8 mouse cellular contexts compared by ENCODE assay signal in the genomic region with DNA sequence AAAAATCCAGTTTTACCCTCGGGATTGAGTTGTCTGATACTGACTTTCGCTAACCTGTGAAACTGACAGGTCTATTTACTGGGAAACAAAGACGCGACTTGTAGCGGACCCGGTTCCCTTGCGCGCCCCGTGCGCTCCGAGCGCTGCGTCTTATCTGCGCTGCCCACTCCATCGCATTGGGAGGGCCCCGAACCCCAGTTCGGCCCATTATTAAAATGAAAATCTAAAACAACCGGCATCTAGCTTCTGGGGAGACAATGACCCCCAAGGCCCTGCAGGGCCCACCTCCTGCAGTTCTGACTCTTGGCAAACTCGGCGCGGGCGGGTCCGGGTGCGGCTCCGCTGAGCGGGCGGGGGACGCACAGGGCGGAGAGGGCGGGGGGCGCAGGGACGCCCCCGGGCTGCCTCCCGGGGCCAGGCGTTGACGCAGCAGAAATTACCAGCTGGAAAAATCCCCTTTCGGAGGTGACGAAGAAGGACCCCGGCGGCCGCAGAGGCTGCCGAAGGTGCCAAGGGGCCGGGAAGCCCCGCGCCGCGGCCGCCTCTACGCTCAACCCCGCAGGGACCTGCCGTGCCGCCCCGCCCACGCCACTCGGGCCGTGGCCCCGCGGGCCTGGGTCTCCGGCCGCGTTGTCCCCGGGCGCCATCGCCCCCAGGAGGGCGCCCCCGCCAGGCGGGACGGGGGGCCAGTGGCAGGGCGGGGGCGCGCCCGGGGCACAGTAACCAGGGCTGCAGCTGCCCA. TPM values are rescaled to one million over a fixed set of nuclear protein-coding genes. Genes with fewer than 3 reads are reported as not detected.
DNase-seq lines count a peak whose midpoint lies in the region; ATAC-seq and TF ChIP-seq lines count a peak whose summit lies in the region.

No protein-coding gene starts in this region.

- H3K27ac ChIP-seq in cerebellum, adult 2 months (ENCODE audit: insufficient read depth, low read length): peak overlapping the region; percentile 62
- 0 out of 2 replicates have a peak overlapping the region, but pooled peaks have one; percentile 20 for H3K27ac ChIP-seq in forebrain, embryonic 16.5 days (ENCODE audit: low read length)
- peak overlapping the region; percentile 77 for H3K27ac ChIP-seq in hindbrain, postnatal 0 days
- peak overlapping the region; percentile 65 for H3K27ac ChIP-seq in liver, embryonic 14.5 days
- H3K27ac ChIP-seq in neural tube, embryonic 13.5 days (replicated peaks): peak overlapping the region; percentile 79

- TF ChIP-seq CTCF in cerebellum, adult 2 months (IDR thresholded peaks at IDR 0.05; ENCODE audit: borderline replicate concordance, insufficient read depth, low read depth, low read length): no peak
- no peak for TF ChIP-seq CTCF in hindbrain, postnatal 0 days (IDR thresholded peaks at IDR 0.05; ENCODE audit: low read depth)
- TF ChIP-seq CTCF in liver, embryonic 14.5 days (IDR thresholded peaks at IDR 0.05; ENCODE audit: low read depth): no peak

- no peak for TF ChIP-seq POLR2A in cerebellum, adult 2 months (IDR thresholded peaks at IDR 0.05; ENCODE audit: borderline replicate concordance, insufficient read depth, low read length)

- no peaks in the 10 kb centered on the region for H3K9me3 ChIP-seq in forebrain, embryonic 16.5 days (ENCODE audit: control insufficient read depth, low read length)
- no peaks in the 10 kb centered on the region for H3K9me3 ChIP-seq in hindbrain, postnatal 0 days (ENCODE audit: low read length)
- H3K9me3 ChIP-seq in liver, embryonic 14.5 days (ENCODE audit: control insufficient read depth, low read length): no peaks in the 10 kb centered on the region
- H3K9me3 ChIP-seq in neural tube, embryonic 13.5 days: no peaks in the 10 kb centered on the region

- no peaks in the 10 kb centered on the region for H3K27me3 ChIP-seq in cerebellum, adult 2 months (ENCODE audit: control insufficient read depth, insufficient read depth, low read length)
- peaks cover 23% of the 10 kb centered on the region for H3K27me3 ChIP-seq in forebrain, embryonic 16.5 days (replicated peaks; ENCODE audit: control insufficient read depth, insufficient read depth, low read length)
- H3K27me3 ChIP-seq in hindbrain, postnatal 0 days (ENCODE audit: insufficient read depth, low read length): no peaks in the 10 kb centered on the region
- peaks cover 6% of the 10 kb centered on the region; the same call in 1 of the 2 replicates for H3K27me3 ChIP-seq in liver, embryonic 14.5 days (ENCODE audit: control insufficient read depth, insufficient read depth, low read length)
- peaks cover 20% of the 10 kb centered on the region for H3K27me3 ChIP-seq in neural tube, embryonic 13.5 days

- peak; percentile 14 to 23 for DNase-seq in right cerebral cortex, adult 2 months (ENCODE audit: low spot score in 2 of 2)
- no peak for DNase-seq in right cerebral cortex, postnatal 36 days (ENCODE audit: low spot score in 2 of 2)
- peak; percentile 64 to 70 for DNase-seq in cerebellum, adult 2 months
- peak; percentile 41 for DNase-seq in hindbrain, postnatal 0 days (ENCODE audit: low spot score)
- DNase-seq in liver, embryonic 14.5 days (ENCODE audit: low read depth in 3 of 3, low spot score in 3 of 3): no peak
- peak; percentile 41 for DNase-seq in yolk sac, embryonic 10.5 days (ENCODE audit: low spot score)

- WGBS in cerebellum, adult 2 months: 2% methylated on average over 66 of the region's 72 CpGs
- under 1% methylated on average over 66 of the region's 72 CpGs for WGBS in forebrain, embryonic 16.5 days
- WGBS in hindbrain, postnatal 0 days: 1% methylated on average over 54 of the region's 72 CpGs
- WGBS in liver, embryonic 14.5 days (ENCODE audit: insufficient replicate concordance): under 1% methylated on average over 65 of the region's 72 CpGs
- under 1% methylated on average over 64 of the region's 72 CpGs for WGBS in neural tube, embryonic 13.5 days

- peak overlapping the region; percentile 81 for H3K4me2 ChIP-seq in forebrain, embryonic 16.5 days (ENCODE audit: low read length)
- peak overlapping the region; percentile 97 for H3K4me2 ChIP-seq in hindbrain, postnatal 0 days (ENCODE audit: low read depth, low read length)
- peak overlapping the region; percentile 96 for H3K4me2 ChIP-seq in liver, embryonic 14.5 days (ENCODE audit: low read depth)
- peak overlapping the region; percentile 91 for H3K4me2 ChIP-seq in neural tube, embryonic 13.5 days

- peaks cover 39% of the 10 kb centered on the region for H3K4me1 ChIP-seq in cerebellum, adult 2 months (ENCODE audit: control insufficient read depth, insufficient read depth, low read length)
- H3K4me1 ChIP-seq in forebrain, embryonic 16.5 days (replicated peaks; ENCODE audit: control insufficient read depth, insufficient read depth, low read length): peaks cover 19% of the 10 kb centered on the region
- 0 out of 2 replicates have a peak, but pooled peaks cover 13% of the 10 kb centered on the region for H3K4me1 ChIP-seq in hindbrain, postnatal 0 days (ENCODE audit: insufficient read depth, low read length)
- H3K4me1 ChIP-seq in liver, embryonic 14.5 days (replicated peaks; ENCODE audit: control insufficient read depth in 2 of 2, insufficient read depth in 2 of 2, low read length in 1 of 2): peaks cover 41 to 47% of the 10 kb centered on the region in 2 experiments
- peaks cover 43% of the 10 kb centered on the region for H3K4me1 ChIP-seq in neural tube, embryonic 13.5 days (replicated peaks)

- TF ChIP-seq EP300 in liver, embryonic 14.5 days (IDR thresholded peaks at IDR 0.05; ENCODE audit: low read depth): no peak

- H3K36me3 ChIP-seq in forebrain, embryonic 16.5 days (ENCODE audit: control insufficient read depth, insufficient read depth): no peaks in the 10 kb centered on the region
- no peaks in the 10 kb centered on the region for H3K36me3 ChIP-seq in hindbrain, postnatal 0 days (ENCODE audit: insufficient read depth, low read length)
- H3K36me3 ChIP-seq in liver, embryonic 14.5 days (replicated peaks; ENCODE audit: control insufficient read depth, insufficient read depth, low read depth): no peaks in the 10 kb centered on the region
- H3K36me3 ChIP-seq in neural tube, embryonic 13.5 days: no peaks in the 10 kb centered on the region

- peak overlapping the region; percentile 66 for H3K4me3 ChIP-seq in cerebellum, adult 2 months (replicated peaks; ENCODE audit: insufficient read depth, low read depth, low read length)
- peak overlapping the region; percentile 75 for H3K4me3 ChIP-seq in forebrain, embryonic 16.5 days (replicated peaks; ENCODE audit: low read length)
- H3K4me3 ChIP-seq in hindbrain, postnatal 0 days (ENCODE audit: low read length): peak overlapping the region; percentile 95
- peak overlapping the region; percentile 65 to 97 for H3K4me3 ChIP-seq in liver, embryonic 14.5 days (ENCODE audit: insufficient read depth in 1 of 2, low read depth in 2 of 2, low read length in 2 of 2)
- peak overlapping the region; percentile 97 for H3K4me3 ChIP-seq in neural tube, embryonic 13.5 days

- H3K9ac ChIP-seq in forebrain, embryonic 16.5 days (replicated peaks; ENCODE audit: low read depth, low read length): peak overlapping the region; percentile 75
- peak overlapping the region; percentile 91 for H3K9ac ChIP-seq in hindbrain, postnatal 0 days (replicated peaks; ENCODE audit: low read length)
- peak overlapping the region; percentile 86 for H3K9ac ChIP-seq in liver, embryonic 14.5 days (replicated peaks)
- peak overlapping the region; percentile 94 for H3K9ac ChIP-seq in neural tube, embryonic 13.5 days

- peak; percentile 15 for ATAC-seq in forebrain, embryonic 16.5 days
- no peak for ATAC-seq in hindbrain, postnatal 0 days
- ATAC-seq in liver, embryonic 14.5 days (ENCODE audit: insufficient read depth): no peak; the same call in 1 of the 2 replicates
- peak; percentile 13 for ATAC-seq in neural tube, embryonic 13.5 days (ENCODE audit: low read depth)

RNA-seq across cellular contexts. Expression of gene Zbtb46, which starts 0.6 kb away (rescaled TPM):
- 31.9 and 34.6 TPM in 2 replicates for polyA plus RNA-seq in cerebellum, adult 2 months (2012; rRNA removed)
- 9.5 and 11.9 TPM in 2 replicates for polyA plus RNA-seq in forebrain, embryonic 16.5 days (2015; fragmentation: Nextera tagmentation; extraction: Ambion mirVana)
- total RNA-seq in hindbrain, postnatal 0 days (2014; rRNA removed): 29.0 and 33.0 TPM in 2 replicates
- polyA plus RNA-seq in hindbrain, postnatal 0 days (2015; fragmentation: Nextera tagmentation; extraction: Ambion mirVana): 17.0 and 19.2 TPM in 2 replicates
- 4.4 and 5.3 TPM in 2 replicates for polyA plus RNA-seq in liver, embryonic 14.5 days (2012; rRNA removed)
- 6.5 and 6.8 TPM in 2 replicates for polyA plus RNA-seq in liver, embryonic 14.5 days (2014; fragmentation: Nextera tagmentation; extraction: Ambion mirVana)
- polyA plus RNA-seq in neural tube, embryonic 13.5 days (2015; fragmentation: Nextera tagmentation; extraction: Ambion mirVana): 21.1 and 22.0 TPM in 2 replicates

RNA-seq across cellular contexts. Expression of gene Abhd16b, which starts 34.4 kb away (rescaled TPM):
- polyA plus RNA-seq in cerebellum, adult 2 months (2012; rRNA removed): not detected in 2 replicates
- polyA plus RNA-seq in forebrain, embryonic 16.5 days (2015; fragmentation: Nextera tagmentation; extraction: Ambion mirVana): not detected in 2 replicates
- not detected in 2 replicates for total RNA-seq in hindbrain, postnatal 0 days (2014; rRNA removed)
- 0.08 TPM in 1 of 2 replicates, not detected in the other for polyA plus RNA-seq in hindbrain, postnatal 0 days (2015; fragmentation: Nextera tagmentation; extraction: Ambion mirVana)
- polyA plus RNA-seq in liver, embryonic 14.5 days (2012; rRNA removed): 0.01 TPM in 1 of 2 replicates, not detected in the other
- not detected in 2 replicates for polyA plus RNA-seq in liver, embryonic 14.5 days (2014; fragmentation: Nextera tagmentation; extraction: Ambion mirVana)
- polyA plus RNA-seq in neural tube, embryonic 13.5 days (2015; fragmentation: Nextera tagmentation; extraction: Ambion mirVana): 0.11 TPM in 1 of 2 replicates, not detected in the other

RNA-seq across cellular contexts. Expression of gene Tpd52l2, which starts 38.4 kb away (rescaled TPM):
- polyA plus RNA-seq in cerebellum, adult 2 months (2012; rRNA removed): 154 and 159 TPM in 2 replicates
- polyA plus RNA-seq in forebrain, embryonic 16.5 days (2015; fragmentation: Nextera tagmentation; extraction: Ambion mirVana): 135 and 139 TPM in 2 replicates
- 52.2 and 92.5 TPM in 2 replicates for total RNA-seq in hindbrain, postnatal 0 days (2014; rRNA removed)
- polyA plus RNA-seq in hindbrain, postnatal 0 days (2015; fragmentation: Nextera tagmentation; extraction: Ambion mirVana): 127 and 128 TPM in 2 replicates
- 19.6 and 36.1 TPM in 2 replicates for polyA plus RNA-seq in liver, embryonic 14.5 days (2012; rRNA removed)
- 78.3 and 80.5 TPM in 2 replicates for polyA plus RNA-seq in liver, embryonic 14.5 days (2014; fragmentation: Nextera tagmentation; extraction: Ambion mirVana)
- polyA plus RNA-seq in neural tube, embryonic 13.5 days (2015; fragmentation: Nextera tagmentation; extraction: Ambion mirVana): 107 and 114 TPM in 2 replicates

Comparison
In these comparisons a context has a peak if more than half of its experiments do, and no peak if none do; other contexts are left out.
1. DNase-seq: peak in right cerebral cortex, adult 2 months (2 of 2), cerebellum, adult 2 months (2 of 2), hindbrain, postnatal 0 days (single experiment) and yolk sac, embryonic 10.5 days (single experiment); none in right cerebral cortex, postnatal 36 days (0 of 2) and liver, embryonic 14.5 days (0 of 3).
2. H3K27ac ChIP-seq: peak in every context shown above with its lines; median percentile 79 in neural tube, embryonic 13.5 days; 77 in hindbrain, postnatal 0 days; 65 in liver, embryonic 14.5 days; 62 in cerebellum, adult 2 months; 20 in forebrain, embryonic 16.5 days.
3. ATAC-seq: peak in forebrain, embryonic 16.5 days (single experiment) and neural tube, embryonic 13.5 days (single experiment); none in hindbrain, postnatal 0 days (single experiment) and liver, embryonic 14.5 days (single experiment).
4. Peak in every context shown above with its lines, with median percentiles within 50 percentile points of each other: H3K4me3 ChIP-seq, H3K4me2 ChIP-seq and H3K9ac ChIP-seq.